Mouse (Mus musculus) lung, adult 2 months (tissue): ENCODE measurements around the gene Dpp7. TPM values are rescaled to one million over a fixed set of nuclear protein-coding genes. Genes with fewer than 3 reads are reported as not detected.

ENCODE experiments used
- DNase-seq: peaks from one replicate; pipeline ENCODE4 v3.0.0; 2022
- H3K4me1 ChIP-seq: fragments of 200-500 bp; 2 replicates; pipeline ENCODE4 v1.6.1; 2011; ENCODE audit warnings: low read length; ENCODE audit not compliant: control insufficient read depth, insufficient read depth
- H3K4me3 ChIP-seq: fragments of 200-500 bp; replicated peaks from 2 replicates; pipeline ENCODE3; 2011; ENCODE audit warnings: low read depth, mild to moderate bottlenecking, control low read depth, low read length; ENCODE audit errors: extremely low read depth
- CTCF ChIP-seq: fragments of 200-500 bp; IDR thresholded peaks from 2 replicates; pipeline ENCODE4 v1.5.1; 2011; ENCODE audit warnings: mild to moderate bottlenecking, low read length, control low read depth; ENCODE audit not compliant: insufficient read depth
- POLR2A ChIP-seq: fragments of 200-500 bp; IDR thresholded peaks from 2 replicates; pipeline ENCODE4 v1.6.1; 2011; ENCODE audit warnings: low read depth, mild to moderate bottlenecking, control low read depth, low read length, borderline replicate concordance; ENCODE audit errors: extremely low read depth
- WGBS: fragments of 180-500 bp; shearing (Covaris S2); methylation state at CpG from one replicate; pipeline ENCODE4 v1.1.7; 2018; 5-methylcytosine and 5-hydroxymethylcytosine counted together
- polyA plus RNA-seq: library from polyadenylated mRNA; depleted of rRNA; stranded (reverse); fragments of >200 nt; gene quantifications from 2 replicates; pipeline ENCODE4 v1.2.3, GENCODE M21; 2012; rRNA removed

Dpp7 gene
- 33.6 and 36.4 TPM in 2 replicates for polyA plus RNA-seq

DNA sequence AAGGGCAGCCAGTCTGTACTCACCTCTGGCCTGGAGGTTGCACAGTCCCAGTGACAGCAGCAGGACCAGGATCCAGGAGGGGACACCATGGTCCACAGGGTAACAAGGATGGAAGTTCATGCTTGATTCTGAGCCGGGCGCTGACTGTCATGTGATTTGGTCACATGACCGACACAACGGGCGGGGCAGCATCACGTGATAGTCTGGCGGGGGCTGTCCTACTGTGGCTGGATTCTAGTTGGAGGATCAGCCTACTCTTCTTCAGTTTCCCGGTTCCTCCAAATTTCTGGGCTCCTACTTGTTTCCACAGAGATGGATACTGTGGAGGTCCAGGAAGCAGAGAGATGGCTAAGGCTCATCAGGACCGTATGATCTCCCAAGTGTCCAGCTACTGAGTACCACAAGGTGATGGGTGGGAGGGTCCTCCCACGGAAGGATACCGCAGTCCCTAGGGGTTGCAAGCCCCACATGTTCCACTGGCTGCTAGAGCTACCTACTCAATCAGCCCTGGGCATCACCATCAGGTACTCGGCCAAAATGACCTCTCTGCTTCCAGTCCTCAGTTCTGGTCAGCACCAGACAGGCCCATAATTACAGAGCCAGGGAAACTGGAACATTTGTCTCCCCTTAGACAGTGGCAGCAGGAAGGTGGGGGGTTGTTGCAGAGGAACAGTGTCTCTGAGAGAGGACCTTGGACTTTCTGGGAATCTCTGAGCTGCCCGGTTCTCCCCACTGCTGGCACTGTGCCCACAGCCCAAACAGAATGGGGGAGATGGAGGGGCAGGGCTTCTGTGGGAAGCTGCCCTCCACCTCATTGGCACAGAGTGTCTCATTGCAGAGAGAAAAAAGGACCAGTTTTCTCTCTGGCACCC lies at the start of gene Dpp7:
Gene Dpp7 (minus strand): TSS at position 152 of the 872 bp plus-strand sequence.
- H3K4me3 ChIP-seq = peak within 1 kb of the TSS; percentile 71
- peaks cover 9% of the 10 kb centered on the region; the same call in 1 of the 2 replicates for H3K4me1 ChIP-seq
- WGBS = 3% methylated on average over 13 of the region's 13 CpGs
- DNase-seq = peak; percentile 73
- TF ChIP-seq POLR2A = peak; percentile 64; the same call in 1 of the 2 replicates
- TF ChIP-seq CTCF = no peak

- no peak overlapping the region for H3K4me3 ChIP-seq
- no peak for DNase-seq
- peaks cover 4% of the 10 kb centered on the region; the same call in 1 of the 2 replicates for H3K4me1 ChIP-seq
- TF ChIP-seq CTCF (no peak), POLR2A (no peak)
- WGBS = 80% methylated on average over 4 of the region's 4 CpGs
Measured at GRCm38 (mm10) chr2:25403994-25404393, 47.8 kb upstream of the Dpp7 start.

DNA sequence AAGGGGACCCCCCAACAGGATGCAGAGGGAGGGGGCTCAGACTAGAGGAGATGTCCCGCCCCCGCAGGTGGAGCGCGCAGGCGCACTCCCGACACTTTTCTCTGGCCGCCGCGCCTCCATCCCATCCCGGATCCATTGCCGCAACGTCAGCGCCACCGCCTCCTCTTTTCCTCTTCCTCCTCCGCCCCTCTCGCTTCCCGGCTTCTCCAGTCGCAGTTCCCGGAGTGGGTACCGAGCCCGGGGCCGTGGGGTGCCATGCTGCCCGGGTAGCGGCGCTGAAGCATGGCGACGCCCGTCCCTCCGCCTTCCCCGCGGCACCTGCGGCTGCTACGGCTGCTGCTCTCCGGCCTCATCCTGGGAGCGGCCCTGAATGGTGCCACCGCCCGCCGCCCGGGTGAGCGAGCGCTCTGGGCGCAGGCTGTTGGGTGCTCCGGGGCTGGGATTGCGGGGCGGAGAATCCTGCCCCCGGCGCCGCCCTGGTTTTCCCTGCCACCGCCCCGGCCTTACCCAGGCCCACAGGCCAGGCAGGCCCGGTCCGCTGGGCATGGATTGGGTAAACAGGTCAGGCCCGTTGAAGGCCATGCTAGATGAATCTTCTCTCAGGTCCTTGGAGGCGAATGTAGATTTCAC lies 46.9 kb upstream of the Dpp7 start:
- peak; percentile 74 for DNase-seq
- TF ChIP-seq CTCF = no peak
- peak; percentile 59; the same call in 1 of the 2 replicates for TF ChIP-seq POLR2A
- Histone ChIP-seq H3K4me3 (peak overlapping the region; percentile 68), H3K4me1 (peaks cover 4% of the 10 kb centered on the region; the same call in 1 of the 2 replicates)
- under 1% methylated on average over 53 of the region's 54 CpGs for WGBS

DNA sequence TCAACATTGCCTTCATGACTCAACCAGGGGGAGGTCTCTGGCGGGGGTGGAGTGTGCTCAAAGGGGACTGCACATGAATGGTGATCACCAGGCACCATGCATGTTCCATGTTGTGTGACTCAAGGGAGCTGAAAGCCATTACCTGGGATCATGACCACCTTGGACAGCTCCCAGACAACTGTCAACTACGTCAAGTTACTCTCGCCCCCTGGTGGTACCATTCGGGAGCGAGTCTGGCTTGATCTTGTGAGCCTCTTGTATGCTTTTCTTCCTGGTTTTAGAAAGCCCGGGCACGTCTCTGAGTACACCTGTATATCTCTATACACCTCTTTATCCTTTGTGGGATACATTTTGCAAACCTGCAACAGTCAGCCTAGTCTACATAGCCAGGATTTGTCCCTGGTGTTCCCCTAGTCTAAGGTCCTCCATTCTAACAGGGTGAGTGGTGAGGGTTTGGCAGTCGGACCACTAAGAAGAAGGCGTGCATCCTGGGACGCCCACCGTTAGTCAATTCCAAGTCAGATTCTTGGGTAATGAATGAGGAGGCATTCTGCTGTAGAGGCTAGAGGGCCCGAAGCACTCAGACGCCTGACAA lies 46.3 kb upstream of the Dpp7 start:
- TF ChIP-seq CTCF = peak; percentile 68
- TF ChIP-seq POLR2A = no peak
- DNase-seq = peak; percentile 70
- 2% methylated on average over 13 of the region's 13 CpGs for WGBS
- Histone ChIP-seq H3K4me1 (peaks cover 4% of the 10 kb centered on the region; the same call in 1 of the 2 replicates), H3K4me3 (peak overlapping the region; percentile 68)

GRCm38 (mm10) chr2:25400764-25401163 lies 44.6 kb upstream of the Dpp7 start:
- Histone ChIP-seq H3K4me3 (no peak overlapping the region), H3K4me1 (peaks cover 8% of the 10 kb centered on the region)
- TF ChIP-seq POLR2A (no peak), CTCF (peak; percentile 50)
- WGBS = 4% methylated on average over 17 of the region's 17 CpGs
- peak; percentile 59 for DNase-seq

GRCm38 (mm10) chr2:25400291-25400690 lies 44.1 kb upstream of the Dpp7 start:
- no peak overlapping the region for H3K4me3 ChIP-seq
- WGBS = 16% methylated on average over 16 of the region's 16 CpGs

DNA sequence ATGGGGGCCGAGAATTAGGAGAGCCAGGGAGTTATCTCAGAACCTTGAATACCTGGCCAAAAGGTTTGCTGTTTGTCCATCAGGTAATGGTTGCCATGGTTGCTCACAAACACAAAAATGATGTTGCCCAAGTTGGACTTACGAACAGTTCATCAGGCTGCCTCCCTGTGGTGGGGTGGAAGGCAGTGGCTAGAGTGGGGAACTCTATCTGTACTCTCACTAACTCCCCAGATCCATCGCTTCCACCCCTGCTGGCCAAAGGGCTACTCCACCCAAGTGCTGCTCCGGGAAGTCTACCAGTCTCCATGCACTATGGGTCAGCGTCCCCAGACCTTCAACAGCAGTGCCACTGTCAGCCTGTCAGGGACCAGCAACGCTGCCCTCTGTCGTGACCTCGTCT lies 42.9 kb upstream of the Dpp7 start, which contains the start of gene Npdc1:
Gene Npdc1 (plus strand): TSS at position 301 of the 400 bp plus-strand sequence.
- no peak within 1 kb of the TSS for H3K4me3 ChIP-seq
- WGBS = 66% methylated on average over 8 of the region's 8 CpGs
- peaks cover 8% of the 10 kb centered on the region for H3K4me1 ChIP-seq
- no peak for DNase-seq
- no peak for TF ChIP-seq POLR2A
- no peak for TF ChIP-seq CTCF

More at GRCm38 (mm10) chr2:25400291-25400690, 44.1 kb upstream of the Dpp7 start:
- H3K4me1 ChIP-seq = peaks cover 8% of the 10 kb centered on the region
- DNase-seq = no peak
- TF ChIP-seq POLR2A = no peak
- no peak for TF ChIP-seq CTCF

- WGBS = 85% methylated on average over 7 of the region's 7 CpGs
- no peak for TF ChIP-seq CTCF
- no peak for TF ChIP-seq POLR2A
- H3K4me1 ChIP-seq = peaks cover 6% of the 10 kb centered on the region
- DNase-seq = no peak
- no peak overlapping the region for H3K4me3 ChIP-seq
Measured at GRCm38 (mm10) chr2:25398065-25398464, 41.9 kb upstream of the Dpp7 start.

DNA sequence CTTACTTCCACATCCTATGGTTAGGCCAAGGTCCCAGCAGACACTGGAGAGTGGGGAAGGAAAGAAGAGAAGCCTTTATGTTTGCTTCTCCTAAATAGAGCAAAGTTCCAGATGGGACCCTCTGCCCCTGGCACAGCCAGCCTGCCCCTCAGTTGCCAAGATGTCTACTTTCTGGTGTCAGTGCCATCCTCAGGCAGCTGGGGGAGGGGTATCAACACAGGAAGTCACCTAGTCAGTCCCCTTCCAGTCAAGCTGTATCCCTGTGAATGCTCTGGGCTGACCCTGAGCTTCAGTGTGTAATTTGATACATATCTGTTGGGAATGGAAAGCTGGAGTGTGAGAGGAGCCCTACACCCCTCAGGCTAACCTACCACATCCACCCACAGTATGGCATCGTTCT lies 40.9 kb upstream of the Dpp7 start:
- H3K4me3 ChIP-seq = no peak overlapping the region
- DNase-seq = no peak
- peaks cover 6% of the 10 kb centered on the region for H3K4me1 ChIP-seq
- TF ChIP-seq POLR2A (no peak), CTCF (no peak)
- 52% methylated on average over 1 of the region's 1 CpGs for WGBS
